Mouse (Mus musculus) heart, embryonic 16.5 days (tissue): ENCODE measurements around the gene Phkg1. TPM values are rescaled to one million over a fixed set of nuclear protein-coding genes. Genes with fewer than 3 reads are reported as not detected.

ENCODE experiments used
- ATAC-seq: fragments of 200-750 bp; cut with Nextera tagmentation; replicated peaks from 2 replicates; pipeline ENCODE4 v1.8.0; 2017; ENCODE audit warnings: moderate number of reproducible peaks; ENCODE audit not compliant: insufficient read depth, low FRiP score; ENCODE audit errors: extremely low read depth
- H3K27ac ChIP-seq: fragments of 300-500 bp; sonication (generic); 2 replicates; pipeline ENCODE4 v1.5.1; 2014; ENCODE audit warnings: mild to moderate bottlenecking, low read length, control low read depth, moderate library complexity
- H3K27me3 ChIP-seq: fragments of 300-500 bp; sonication (generic); 2 replicates; pipeline ENCODE4 v1.6.1; 2014; ENCODE audit warnings: low read length, mixed read lengths; ENCODE audit not compliant: control insufficient read depth, insufficient read depth
- H3K36me3 ChIP-seq: fragments of 300-500 bp; sonication (generic); 2 replicates; pipeline ENCODE4 v1.6.1; 2014; ENCODE audit not compliant: control insufficient read depth, insufficient read depth
- H3K4me1 ChIP-seq: fragments of 300-500 bp; sonication (generic); 2 replicates; pipeline ENCODE4 v1.6.1; 2014; ENCODE audit warnings: low read length, mixed read lengths; ENCODE audit not compliant: control insufficient read depth, insufficient read depth
- H3K4me2 ChIP-seq: fragments of 300-500 bp; sonication (generic); 2 replicates; pipeline ENCODE4 v1.6.1; 2014; ENCODE audit warnings: low read depth, mild to moderate bottlenecking, control low read depth, low read length
- H3K4me3 ChIP-seq: fragments of 300-500 bp; sonication (generic); 2 replicates; pipeline ENCODE4 v1.5.1; 2014; ENCODE audit warnings: mild to moderate bottlenecking, control low read depth, low read length
- H3K9ac ChIP-seq: fragments of 300-500 bp; sonication (generic); 2 replicates; pipeline ENCODE4 v1.6.1; 2014; ENCODE audit warnings: low read length, control low read depth
- H3K9me3 ChIP-seq: fragments of 300-500 bp; sonication (generic); replicated peaks from 2 replicates; pipeline ENCODE4 v1.6.1; 2016; ENCODE audit warnings: low read length; ENCODE audit not compliant: control insufficient read depth
- WGBS: fragments of 180-500 bp; shearing (Covaris S2); extraction: QIAGEN DNeasy Blood & Tissue Kit; methylation state at CpG from one replicate; pipeline ENCODE4 v1.1.7; 2014; 5-methylcytosine and 5-hydroxymethylcytosine counted together
- polyA plus RNA-seq: library from polyadenylated mRNA; unstranded; fragments of >200 nt; fragmentation: Nextera tagmentation; extraction: Ambion mirVana; gene quantifications from 2 replicates; pipeline ENCODE4 v1.2.1, GENCODE M21; 2015

Phkg1 gene
- polyA plus RNA-seq, 1 experiment from 2014 or later: 2.2 TPM

DNA sequence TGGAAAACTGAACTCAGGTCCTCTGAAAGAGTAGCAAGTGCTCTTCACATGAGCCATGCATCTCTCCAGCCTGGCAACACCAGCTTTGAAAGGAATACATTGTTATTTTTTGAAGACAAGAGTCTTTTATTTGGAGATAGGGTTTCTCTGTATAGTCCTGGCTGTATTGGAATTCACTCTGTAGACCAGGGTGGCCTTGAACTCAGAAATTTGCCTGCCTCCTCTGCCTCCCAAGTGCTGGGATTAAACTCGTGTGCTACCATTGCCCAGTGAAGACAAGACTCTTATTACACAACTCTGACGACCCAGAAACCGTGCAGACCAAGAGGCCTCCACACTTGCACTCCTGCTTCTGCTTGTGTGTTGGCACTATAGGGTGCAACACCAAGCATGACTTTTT, 18.5 kb downstream of the Phkg1 start:
- Histone ChIP-seq H3K27me3 (no peaks in the 10 kb centered on the region), H3K4me2 (no peak overlapping the region), H3K9me3 (peaks cover 2% of the 10 kb centered on the region; the same call in 1 of the 2 replicates), H3K27ac (no peak overlapping the region), H3K36me3 (peaks cover 35% of the 10 kb centered on the region), H3K9ac (no peak overlapping the region), H3K4me3 (no peak overlapping the region), H3K4me1 (peaks cover 9% of the 10 kb centered on the region)
- no peak for ATAC-seq
- 62% methylated on average over 3 of the region's 3 CpGs for WGBS

DNA sequence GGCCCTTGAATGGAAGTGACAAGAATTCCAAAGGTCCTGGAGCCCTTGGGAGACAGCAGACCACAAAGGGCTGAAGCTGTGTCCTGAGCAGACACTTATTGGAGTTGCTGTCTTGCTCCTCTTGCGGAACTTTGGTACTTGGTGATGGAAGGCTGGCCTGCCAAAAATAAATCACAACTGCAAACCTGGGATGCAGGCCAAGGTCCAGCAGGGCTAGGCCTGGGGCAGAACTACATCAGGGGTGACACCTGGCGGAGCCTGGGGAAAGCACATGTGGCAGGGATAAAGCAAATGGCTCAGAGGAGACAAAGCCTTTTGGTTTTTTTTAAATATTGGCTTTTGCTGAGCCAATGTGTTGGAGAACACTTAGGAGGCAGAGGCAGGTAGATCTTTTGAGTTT, 19.4 kb downstream of the Phkg1 start:
- peaks cover 2% of the 10 kb centered on the region; the same call in 1 of the 2 replicates for H3K9me3 ChIP-seq
- WGBS: 26% methylated on average over 2 of the region's 2 CpGs
- peak overlapping the region; percentile 70 for H3K27ac ChIP-seq
- ATAC-seq: peak; percentile 87
- peaks cover 9% of the 10 kb centered on the region for H3K4me1 ChIP-seq
- no peaks in the 10 kb centered on the region for H3K27me3 ChIP-seq
- no peak overlapping the region for H3K4me3 ChIP-seq
- peaks cover 31% of the 10 kb centered on the region for H3K36me3 ChIP-seq
- peak overlapping the region; percentile 24; the same call in 1 of the 2 replicates for H3K9ac ChIP-seq
- H3K4me2 ChIP-seq: peak overlapping the region; percentile 41

DNA sequence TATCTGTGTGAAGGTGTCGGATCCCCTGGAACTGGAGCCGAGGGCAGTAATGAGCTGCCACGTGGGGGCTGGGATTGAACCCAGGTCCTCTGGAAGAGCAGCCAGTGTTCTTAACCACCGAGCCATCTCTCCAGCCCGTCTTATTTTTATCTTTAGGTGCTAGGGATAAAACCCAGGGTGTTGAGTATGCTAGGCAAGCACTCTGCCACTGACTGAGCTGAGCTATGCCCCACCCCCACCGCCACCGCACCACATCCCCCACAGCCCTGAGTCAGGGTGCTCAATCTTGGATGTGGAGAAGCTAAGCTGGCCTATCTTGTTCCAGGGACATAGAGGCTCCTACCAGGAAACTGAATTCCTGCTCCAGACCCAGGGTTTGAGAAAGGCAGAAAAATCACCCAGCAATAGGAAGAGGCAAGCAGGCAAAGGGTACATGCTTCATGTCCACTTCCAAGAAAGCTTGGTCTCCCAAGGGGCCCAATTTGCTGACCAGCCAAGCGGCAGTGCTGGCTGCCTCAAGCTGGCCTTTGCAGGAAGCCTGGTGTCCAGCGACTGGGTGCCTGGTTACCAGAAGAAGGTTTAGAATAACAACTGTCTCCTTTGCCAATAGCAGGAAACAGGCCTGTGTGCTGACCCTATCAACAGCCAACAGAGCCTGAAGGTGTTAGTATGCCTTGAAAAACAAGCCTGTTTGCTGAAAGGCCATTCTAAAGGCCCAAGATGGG, 20.5 kb downstream of the Phkg1 start:
- ATAC-seq: no peak
- Histone ChIP-seq H3K4me3 (no peak overlapping the region), H3K27me3 (no peaks in the 10 kb centered on the region), H3K9ac (no peak overlapping the region), H3K36me3 (peaks cover 25% of the 10 kb centered on the region), H3K9me3 (peaks cover 2% of the 10 kb centered on the region; the same call in 1 of the 2 replicates), H3K4me1 (peaks cover 9% of the 10 kb centered on the region), H3K27ac (no peak overlapping the region; the same call in 1 of the 2 replicates), H3K4me2 (no peak overlapping the region)
- WGBS: 55% methylated on average over 9 of the region's 9 CpGs

DNA sequence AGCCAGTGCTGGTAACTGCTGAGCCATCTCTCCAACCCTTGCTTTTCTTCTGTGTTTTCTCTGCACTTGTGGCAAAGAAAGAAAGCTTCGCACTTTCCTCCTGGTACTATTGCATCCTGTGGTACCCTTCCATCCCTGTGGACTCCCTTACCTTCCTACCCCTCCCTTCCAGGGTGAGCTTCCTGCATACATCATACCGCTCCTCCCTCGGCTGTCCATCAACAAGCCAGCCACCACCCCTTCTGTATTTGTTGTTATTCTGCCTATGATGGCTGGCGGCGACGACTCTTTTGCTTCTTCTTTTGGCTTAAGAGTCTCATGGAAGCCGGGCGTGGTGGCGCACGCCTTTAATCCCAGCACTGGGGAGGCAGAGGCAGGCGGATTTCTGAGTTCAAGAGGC, 23.3 kb downstream of the Phkg1 start:
- Histone ChIP-seq H3K4me2 (no peak overlapping the region), H3K4me3 (no peak overlapping the region), H3K4me1 (peaks cover 9% of the 10 kb centered on the region), H3K36me3 (0 out of 2 replicates have a peak, but pooled peaks cover under 1% of the 10 kb centered on the region), H3K27ac (no peak overlapping the region), H3K9ac (no peak overlapping the region), H3K27me3 (no peaks in the 10 kb centered on the region), H3K9me3 (peaks cover 2% of the 10 kb centered on the region; the same call in 1 of the 2 replicates)
- 81% methylated on average over 11 of the region's 11 CpGs for WGBS
- ATAC-seq: no peak

DNA sequence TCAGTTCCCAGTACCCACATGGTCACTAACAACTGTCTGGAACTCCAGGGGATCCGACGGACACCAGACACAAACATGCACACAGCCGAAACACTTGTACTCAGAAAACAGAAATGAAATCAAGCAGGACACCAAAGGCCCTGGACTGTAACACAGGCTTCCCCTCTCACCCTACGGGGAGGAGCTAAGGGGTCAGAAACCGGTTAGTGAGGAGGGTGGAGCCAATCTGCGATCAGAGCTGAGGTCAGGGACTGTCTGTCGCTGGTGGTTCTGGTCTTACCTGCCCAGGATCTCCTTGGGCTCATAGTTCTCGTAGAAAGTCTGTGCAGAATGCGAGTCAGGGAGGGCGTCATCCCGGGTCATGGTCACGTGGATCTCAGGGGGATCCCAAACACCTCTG, 24.4 kb downstream of the Phkg1 start:
- peaks cover 9% of the 10 kb centered on the region for H3K4me1 ChIP-seq
- H3K27me3 ChIP-seq: no peaks in the 10 kb centered on the region
- H3K4me2 ChIP-seq: no peak overlapping the region
- H3K9me3 ChIP-seq: peaks cover 2% of the 10 kb centered on the region; the same call in 1 of the 2 replicates
- no peak overlapping the region for H3K27ac ChIP-seq
- H3K4me3 ChIP-seq: no peak overlapping the region
- no peaks in the 10 kb centered on the region for H3K36me3 ChIP-seq
- H3K9ac ChIP-seq: no peak overlapping the region
- no peak for ATAC-seq
- 76% methylated on average over 12 of the region's 12 CpGs for WGBS

DNA sequence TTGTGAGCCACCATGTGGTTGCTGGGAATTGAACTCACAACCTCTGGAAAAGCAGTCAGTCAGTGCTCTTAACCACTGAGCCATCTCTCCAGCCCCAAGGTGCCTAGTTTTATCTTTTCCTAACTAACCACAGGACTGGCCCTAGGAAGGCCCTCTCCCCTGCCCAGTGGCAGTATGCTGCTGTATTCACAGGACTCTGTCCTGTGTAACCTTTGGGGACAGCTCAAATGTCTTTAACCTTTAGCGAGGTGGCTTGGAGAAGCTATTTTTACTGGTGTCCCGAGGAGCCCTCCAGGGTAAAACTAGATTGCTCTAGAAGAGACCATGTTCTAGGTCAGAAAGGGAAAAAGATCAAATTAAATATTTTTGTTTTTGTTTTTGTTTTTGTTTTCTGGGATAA, 27.1 kb downstream of the Phkg1 start:
- WGBS: 67% methylated on average over 2 of the region's 2 CpGs
- no peaks in the 10 kb centered on the region for H3K36me3 ChIP-seq

DNA sequence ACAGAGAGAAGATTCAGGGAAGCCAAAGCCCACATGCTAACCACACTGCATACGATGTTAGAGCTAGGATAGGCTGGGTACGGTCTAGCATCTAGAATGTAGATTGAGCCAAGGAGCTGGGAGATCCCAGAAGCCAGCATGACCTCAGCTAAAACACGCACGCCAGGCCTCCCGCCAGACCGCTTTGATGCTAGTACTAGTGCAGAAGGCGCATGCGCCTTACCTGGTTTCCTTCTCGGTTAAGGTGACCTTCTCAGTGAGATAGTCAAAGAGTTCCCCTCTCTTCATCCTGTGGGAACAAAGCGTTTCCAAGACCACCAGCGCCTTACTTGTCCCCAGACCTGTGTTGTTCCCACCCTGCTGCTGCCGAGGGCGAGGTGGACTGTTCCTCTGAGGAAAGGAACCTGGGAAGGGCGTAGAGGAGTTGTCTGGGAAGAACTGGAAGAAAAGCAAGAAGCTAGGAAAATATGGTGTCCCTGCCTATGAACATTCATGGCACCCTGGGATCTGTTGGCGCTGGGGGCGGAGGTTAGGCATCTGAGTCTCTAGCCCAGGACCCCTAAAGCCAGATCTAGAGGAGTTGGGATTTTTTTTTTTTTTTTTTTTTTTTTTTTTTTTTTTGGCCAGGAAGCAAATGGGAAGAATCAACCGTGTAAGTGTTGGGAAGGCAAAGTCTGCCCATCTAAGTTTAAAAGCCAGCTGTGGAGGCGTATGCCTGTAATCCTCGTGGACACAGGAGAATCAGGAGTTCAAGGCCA, 28.9 kb downstream of the Phkg1 start:
- Histone ChIP-seq H3K4me2 (no peak overlapping the region), H3K4me1 (no peaks in the 10 kb centered on the region), H3K9ac (no peak overlapping the region), H3K27ac (no peak overlapping the region), H3K9me3 (no peaks in the 10 kb centered on the region), H3K27me3 (no peaks in the 10 kb centered on the region), H3K36me3 (no peaks in the 10 kb centered on the region), H3K4me3 (no peak overlapping the region)
- 82% methylated on average over 19 of the region's 19 CpGs for WGBS
- no peak for ATAC-seq

More for the DNA sequence above, 27.1 kb downstream of the Phkg1 start:
- Histone ChIP-seq H3K4me3 (no peak overlapping the region), H3K27me3 (no peaks in the 10 kb centered on the region), H3K9me3 (no peaks in the 10 kb centered on the region), H3K9ac (no peak overlapping the region), H3K4me2 (no peak overlapping the region), H3K4me1 (no peaks in the 10 kb centered on the region), H3K27ac (no peak overlapping the region)
- ATAC-seq: no peak

DNA sequence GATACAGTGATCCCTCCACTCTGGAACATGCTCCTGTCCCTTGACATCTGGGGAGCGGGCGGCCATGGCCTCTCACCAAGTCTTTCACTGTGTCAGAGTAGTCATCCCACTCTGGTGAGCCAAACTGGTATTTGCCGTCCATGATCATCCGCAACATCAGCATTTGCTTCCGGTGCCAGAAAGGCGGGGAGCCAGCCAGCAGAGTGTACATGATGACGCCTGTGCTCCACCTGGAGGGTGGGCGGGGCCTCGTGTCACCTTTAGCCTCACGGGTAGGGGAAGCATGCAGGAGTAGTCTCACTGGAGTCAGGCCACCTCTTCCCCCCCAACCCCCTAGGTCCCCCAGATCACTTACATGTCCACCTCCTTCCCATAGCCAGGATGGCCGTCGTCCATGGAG, 32.5 kb downstream of the Phkg1 start:
- Histone ChIP-seq H3K4me3 (no peak overlapping the region), H3K27ac (no peak overlapping the region), H3K27me3 (no peaks in the 10 kb centered on the region), H3K9ac (no peak overlapping the region), H3K36me3 (peaks cover 11% of the 10 kb centered on the region), H3K4me1 (no peaks in the 10 kb centered on the region), H3K4me2 (no peak overlapping the region), H3K9me3 (no peaks in the 10 kb centered on the region)
- ATAC-seq: no peak
- 67% methylated on average over 12 of the region's 12 CpGs for WGBS

DNA sequence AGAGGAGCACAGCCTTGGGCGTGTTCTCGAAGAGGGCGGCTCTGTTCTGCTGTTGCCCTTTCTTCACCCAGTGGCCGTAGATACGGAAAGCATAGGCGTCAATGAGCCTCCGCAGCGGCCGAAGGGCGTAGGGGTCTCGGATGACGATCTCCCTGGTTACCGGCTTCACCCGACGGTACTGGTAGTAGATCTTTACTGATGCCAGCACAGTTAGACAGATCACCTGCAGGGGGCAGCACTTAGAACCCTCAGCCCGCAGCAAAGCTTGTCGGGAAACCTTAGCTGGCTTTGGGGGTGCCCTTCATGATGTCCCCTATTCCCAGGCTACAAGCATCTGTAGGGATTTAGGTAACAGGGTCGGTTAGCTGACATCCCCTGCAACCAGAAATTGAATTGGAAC, 33.9 kb downstream of the Phkg1 start:
- Histone ChIP-seq H3K4me2 (peak overlapping the region; percentile 40), H3K36me3 (peaks cover 19% of the 10 kb centered on the region), H3K4me3 (no peak overlapping the region; the same call in 1 of the 2 replicates), H3K4me1 (no peaks in the 10 kb centered on the region), H3K27me3 (no peaks in the 10 kb centered on the region), H3K27ac (no peak overlapping the region), H3K9ac (0 out of 2 replicates have a peak overlapping the region, but pooled peaks have one; percentile 30), H3K9me3 (no peaks in the 10 kb centered on the region)
- no peak for ATAC-seq
- WGBS: 7% methylated on average over 18 of the region's 18 CpGs
